Mouse (Mus musculus) embryonic fibroblast, embryonic 13.5 days (primary cell): ENCODE measurements around the gene Zbtb7a. TPM values are rescaled to one million over a fixed set of nuclear protein-coding genes. Genes with fewer than 3 reads are reported as not detected.

Source experiments
- H3K27ac ChIP-seq: 2 replicates; pipeline ENCODE4 v1.5.1; 2012; ENCODE audit warnings: low read length, control low read depth, inconsistent platforms; ENCODE audit not compliant: insufficient read depth
- H3K4me1 ChIP-seq: 2 replicates; pipeline ENCODE4 v1.6.1; 2011; ENCODE audit warnings: low read length; ENCODE audit not compliant: control insufficient read depth, insufficient read depth
- H3K4me3 ChIP-seq: 2 replicates; pipeline ENCODE4 v1.5.1; 2011; ENCODE audit warnings: mild to moderate bottlenecking, control low read depth, low read length; ENCODE audit not compliant: insufficient read depth
- CTCF ChIP-seq: IDR thresholded peaks from 2 replicates; pipeline ENCODE4 v1.5.1; 2011; ENCODE audit warnings: mild to moderate bottlenecking, control low read depth, low read length, moderate library complexity, borderline replicate concordance; ENCODE audit not compliant: insufficient read depth
- POLR2A ChIP-seq: IDR thresholded peaks from 2 replicates; pipeline ENCODE4 v1.6.1; 2011; ENCODE audit warnings: low read depth, mild to moderate bottlenecking, control low read depth, low read length, moderate library complexity
- polyA plus RNA-seq: library from polyadenylated mRNA; stranded (reverse); fragments of >200 nt; gene quantifications from 2 replicates; pipeline ENCODE4 v1.2.4, GENCODE M21; 2011; ENCODE audit warnings: low read depth; ENCODE audit not compliant: missing spikeins, insufficient read length

The Zbtb7a gene
- polyA plus RNA-seq, 1 experiment, result 16.9 TPM

- no peak for TF ChIP-seq POLR2A
- Histone ChIP-seq H3K27ac (no peak overlapping the region), H3K4me3 (peak overlapping the region; percentile 85), H3K4me1 (peaks cover 14% of the 10 kb centered on the region)
Observed at GRCm38 (mm10) chr10:81138821-81139528, 4.0 kb downstream of the Zbtb7a start.

GRCm38 (mm10) chr10:81139529-81139846, 4.5 kb downstream of the Zbtb7a start:
- peak overlapping the region; percentile 85 for H3K4me3 ChIP-seq
- H3K4me1 ChIP-seq, result peaks cover 14% of the 10 kb centered on the region
- H3K27ac ChIP-seq, result no peak overlapping the region
- TF ChIP-seq CTCF (no peak), POLR2A (no peak)

GRCm38 (mm10) chr10:81140005-81140404, 5.0 kb downstream of the Zbtb7a start:
- Histone ChIP-seq H3K27ac (no peak overlapping the region), H3K4me1 (peaks cover 14% of the 10 kb centered on the region), H3K4me3 (peak overlapping the region; percentile 85; the same call in 1 of the 2 replicates)
- TF ChIP-seq CTCF, result no peak
- TF ChIP-seq POLR2A, result no peak

GRCm38 (mm10) chr10:81140717-81141454, 5.9 kb downstream of the Zbtb7a start:
- Histone ChIP-seq H3K4me1 (peaks cover 12% of the 10 kb centered on the region), H3K27ac (no peak overlapping the region), H3K4me3 (peak overlapping the region; percentile 8; the same call in 1 of the 2 replicates)
- TF ChIP-seq CTCF (no peak), POLR2A (no peak)

GRCm38 (mm10) chr10:81141455-81142210, 6.6 kb downstream of the Zbtb7a start:
- Histone ChIP-seq H3K4me1 (peaks cover 14% of the 10 kb centered on the region), H3K27ac (peak overlapping the region; percentile 9; the same call in 1 of the 2 replicates), H3K4me3 (no peak overlapping the region)
- TF ChIP-seq CTCF (no peak), POLR2A (no peak)

- Histone ChIP-seq H3K4me1 (peaks cover 16% of the 10 kb centered on the region), H3K4me3 (no peak overlapping the region), H3K27ac (peak overlapping the region; percentile 43; the same call in 1 of the 2 replicates)
- no peak for TF ChIP-seq POLR2A
- no peak for TF ChIP-seq CTCF
Observed at GRCm38 (mm10) chr10:81142551-81142981, 7.5 kb downstream of the Zbtb7a start.

GRCm38 (mm10) chr10:81143157-81143633, 8.2 kb downstream of the Zbtb7a start:
- H3K4me3 ChIP-seq, result no peak overlapping the region
- TF ChIP-seq POLR2A (no peak), CTCF (no peak)
- H3K4me1 ChIP-seq, result peaks cover 16% of the 10 kb centered on the region
- peak overlapping the region; percentile 43; the same call in 1 of the 2 replicates for H3K27ac ChIP-seq

- Histone ChIP-seq H3K4me1 (peaks cover 16% of the 10 kb centered on the region), H3K4me3 (no peak overlapping the region), H3K27ac (no peak overlapping the region)
- TF ChIP-seq CTCF, result no peak
- no peak for TF ChIP-seq POLR2A
Observed at GRCm38 (mm10) chr10:81143845-81144437, 8.9 kb downstream of the Zbtb7a start.

- Histone ChIP-seq H3K4me1 (peaks cover 16% of the 10 kb centered on the region), H3K4me3 (no peak overlapping the region), H3K27ac (no peak overlapping the region)
- TF ChIP-seq CTCF, result no peak
- TF ChIP-seq POLR2A, result no peak
Observed at GRCm38 (mm10) chr10:81144667-81145066, 9.6 kb downstream of the Zbtb7a start.
